Mouse (Mus musculus) MEL (cell line): ENCODE results near the gene Rimklb.
"Not testable (repeated sequence)": the region's sequence is repeated elsewhere in the genome, so short reads cannot be mapped to it uniquely, and the experiment has no call there.

Experiments
- EP300 ChIP-seq, 2 experiments: IDR thresholded peaks; 2 replicates each; pipeline ENCODE4 v1.6.1; 2011; ENCODE audit warnings: improper control_type of control experiment in 2 of 2, low read length in 2 of 2, low read depth in 1 of 2, mild to moderate bottlenecking in 1 of 2
- ETS1 ChIP-seq: IDR thresholded peaks from 2 replicates; pipeline ENCODE4 v1.6.1; 2012; ENCODE audit warnings: low read depth, mild to moderate bottlenecking, inconsistent platforms, low read length, improper control_type of control experiment, moderate library complexity
- MAFK ChIP-seq: IDR thresholded peaks from 2 replicates; pipeline ENCODE4 v1.6.1; 2011; ENCODE audit warnings: low read depth, mild to moderate bottlenecking, low read length, improper control_type of control experiment, borderline replicate concordance
- MAZ ChIP-seq: IDR thresholded peaks from 2 replicates; pipeline ENCODE4 v1.6.1; 2012; ENCODE audit warnings: low read depth, mild to moderate bottlenecking, inconsistent platforms, low read length, improper control_type of control experiment
- POLR2A ChIP-seq, 2 experiments: IDR thresholded peaks; 2 replicates each; pipeline ENCODE4 v1.6.1; 2011 to 2012; ENCODE audit warnings: low read length in 2 of 2, mild to moderate bottlenecking in 2 of 2, control low read depth in 1 of 2, improper control_type of control experiment in 1 of 2, low read depth in 1 of 2, moderate library complexity in 1 of 2; ENCODE audit not compliant: control insufficient read depth in 1 of 2, insufficient read depth in 1 of 2, poor library complexity in 1 of 2
- POLR2AphosphoS2 ChIP-seq: IDR thresholded peaks from 2 replicates; pipeline ENCODE4 v1.6.1; 2011; ENCODE audit warnings: low read length, improper control_type of control experiment

GRCm38 (mm10) chr6:122471461-122471860, 27.1 kb downstream of the Rimklb start:
- TF ChIP-seq MAZ; EP300 (IDR thresholded peaks at IDR 0.05; ENCODE audit: low read depth in 1 of 2, low read length in 2 of 2); MAFK; ETS1; POLR2AphosphoS2; POLR2A (IDR thresholded peaks at IDR 0.05; ENCODE audit: control insufficient read depth in 1 of 2, insufficient read depth in 1 of 2, low read depth in 1 of 2, low read length in 2 of 2, poor library complexity in 1 of 2): not testable (repeated sequence)
